Mouse (Mus musculus): ENCODE measurements around the gene B3galnt2. TPM values are rescaled to one million over a fixed set of nuclear protein-coding genes. Genes with fewer than 3 reads are reported as not detected.

Gene B3galnt2
- polyA plus RNA-seq, 1 experiment from 2014 or later, result 38.9 TPM

GRCm38 (mm10) chr13:14038911-14039291, 84.6 kb downstream of the B3galnt2 start:
- H3K27me3 ChIP-seq, result no peaks in the 10 kb centered on the region
- ATAC-seq (ENCODE audit: borderline replicate concordance, extremely low read depth, low FRiP score, low TSS enrichment), result peak; percentile 20; the same call in 1 of the 2 replicates
- WGBS, result 4% methylated on average over 8 of the region's 8 CpGs

GRCm38 (mm10) chr13:14039292-14039965, 85.2 kb downstream of the B3galnt2 start, which contains the start of gene Tbce:
TSS of gene Tbce (minus strand) at chr13:14039638.
- peak; percentile 97 for ATAC-seq (ENCODE audit: borderline replicate concordance, extremely low read depth, low FRiP score, low TSS enrichment)
- whole genome bisulfite sequencing, result under 1% methylated on average over 35 of the region's 35 CpGs

More at GRCm38 (mm10) chr13:14038911-14039291, 84.6 kb downstream of the B3galnt2 start:
- H3K4me2 ChIP-seq, result peak overlapping the region; percentile 85
- H3K36me3 ChIP-seq, result no peaks in the 10 kb centered on the region
- H3K4me1 ChIP-seq, result peaks cover 16% of the 10 kb centered on the region
- peak overlapping the region; percentile 98; the same call in 1 of the 2 replicates for H3K27ac ChIP-seq
- peak overlapping the region; percentile 89 for H3K9ac ChIP-seq
- H3K9me3 ChIP-seq, result no peaks in the 10 kb centered on the region
- H3K4me3 ChIP-seq, result peak overlapping the region; percentile 84

DNA sequence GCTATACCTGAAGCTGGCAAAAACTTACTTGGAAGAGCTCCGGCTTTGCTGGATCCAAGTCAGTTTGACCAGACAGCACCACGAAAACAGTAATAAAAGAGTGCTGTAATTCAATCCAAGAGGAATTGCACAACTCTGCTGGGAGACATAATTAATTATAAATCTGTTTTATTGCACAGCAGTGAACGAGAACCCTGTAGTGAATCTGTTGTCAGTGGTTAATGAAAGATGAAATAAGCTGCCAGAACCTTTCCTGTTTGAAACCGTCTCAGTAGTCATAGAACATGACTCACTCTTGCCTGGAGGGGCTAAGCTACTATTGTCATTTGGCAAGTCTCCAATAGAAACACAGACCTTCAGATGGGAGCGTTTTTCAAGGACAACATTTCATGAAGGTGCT, 85.9 kb downstream of the B3galnt2 start:
- WGBS, result 24% methylated on average over 5 of the region's 5 CpGs
- Histone ChIP-seq H3K27ac (peak overlapping the region; percentile 98), H3K9ac (peak overlapping the region; percentile 89; the same call in 1 of the 2 replicates), H3K4me2 (peak overlapping the region; percentile 85), H3K4me1 (peaks cover 14% of the 10 kb centered on the region), H3K4me3 (peak overlapping the region; percentile 84), H3K27me3 (no peaks in the 10 kb centered on the region), H3K9me3 (no peaks in the 10 kb centered on the region), H3K36me3 (no peaks in the 10 kb centered on the region)
- 0 out of 2 replicates have a peak, but pooled peaks have one; percentile 4 for ATAC-seq (ENCODE audit: borderline replicate concordance, extremely low read depth, low FRiP score, low TSS enrichment)

More at GRCm38 (mm10) chr13:14039292-14039965, 85.2 kb downstream of the B3galnt2 start, which contains the start of gene Tbce:
- H3K9me3 ChIP-seq, result no peaks in the 10 kb centered on the region
- peak within 1 kb of the TSS; percentile 98 for H3K27ac ChIP-seq
- H3K36me3 ChIP-seq, result no peaks in the 10 kb centered on the region
- H3K4me2 ChIP-seq, result peak within 1 kb of the TSS; percentile 85
- H3K4me3 ChIP-seq, result peak within 1 kb of the TSS; percentile 84
- H3K27me3 ChIP-seq, result no peaks in the 10 kb centered on the region
- H3K9ac ChIP-seq, result peak within 1 kb of the TSS; percentile 89
- H3K4me1 ChIP-seq, result peaks cover 16% of the 10 kb centered on the region

- H3K9me3 ChIP-seq, result no peaks in the 10 kb centered on the region
- no peak overlapping the region for H3K27ac ChIP-seq
- no peaks in the 10 kb centered on the region for H3K27me3 ChIP-seq
- ATAC-seq (ENCODE audit: borderline replicate concordance, extremely low read depth, low FRiP score, low TSS enrichment), result no peak
- H3K4me3 ChIP-seq, result no peak overlapping the region
- H3K4me2 ChIP-seq, result no peak overlapping the region
- H3K4me1 ChIP-seq, result peaks cover 7% of the 10 kb centered on the region; the same call in 1 of the 2 replicates
- no peak overlapping the region for H3K9ac ChIP-seq
- peaks cover 8% of the 10 kb centered on the region for H3K36me3 ChIP-seq
Measured at GRCm38 (mm10) chr13:14043851-14044250, 89.6 kb downstream of the B3galnt2 start.

GRCm38 (mm10) chr13:14044521-14044920, 90.3 kb downstream of the B3galnt2 start:
- 62% methylated on average over 2 of the region's 2 CpGs for WGBS
- no peaks in the 10 kb centered on the region for H3K27me3 ChIP-seq
- H3K4me2 ChIP-seq, result no peak overlapping the region
- peaks cover 6% of the 10 kb centered on the region; the same call in 1 of the 2 replicates for H3K4me1 ChIP-seq
- H3K4me3 ChIP-seq, result no peak overlapping the region
- ATAC-seq (ENCODE audit: borderline replicate concordance, extremely low read depth, low FRiP score, low TSS enrichment), result no peak
- no peaks in the 10 kb centered on the region for H3K9me3 ChIP-seq
- no peak overlapping the region for H3K9ac ChIP-seq
- H3K36me3 ChIP-seq, result peaks cover 15% of the 10 kb centered on the region
- no peak overlapping the region for H3K27ac ChIP-seq

Other genes with a start within 250 kb of the B3galnt2 start
- gene Gng4, start 170.4 kb upstream of the B3galnt2 start, polyA plus RNA-seq (2015; fragmentation: Nextera tagmentation; extraction: Ambion mirVana), result 0.70 and 1.1 TPM in 2 replicates
- gene Tbce, start 85.2 kb downstream of the B3galnt2 start, polyA plus RNA-seq (2015; fragmentation: Nextera tagmentation; extraction: Ambion mirVana), result 52.4 and 59.7 TPM in 2 replicates
- 55.2 and 65.2 TPM in 2 replicates for gene Arid4b, start 108.8 kb downstream of the B3galnt2 start, polyA plus RNA-seq (2015; fragmentation: Nextera tagmentation; extraction: Ambion mirVana)
- 47.7 and 48.2 TPM in 2 replicates for gene Ggps1, start 109.0 kb downstream of the B3galnt2 start, polyA plus RNA-seq (2015; fragmentation: Nextera tagmentation; extraction: Ambion mirVana)

Data from lung, embryonic 15.5 days (tissue).